Mouse (Mus musculus) heart, embryonic 10.5 days (tissue): Measurements from ENCODE around the gene Il17a. TPM values are rescaled to one million over a fixed set of nuclear protein-coding genes. Genes with fewer than 3 reads are reported as not detected.

ENCODE experiments used
- DNase-seq: peaks from one replicate; pipeline ENCODE4 v3.0.0-alpha.2; 2017; ENCODE audit warnings: low spot score
- H3K27ac ChIP-seq: fragments of 300-500 bp; sonication (generic); 2 replicates; pipeline ENCODE4 v1.5.1; 2016; ENCODE audit warnings: mild to moderate bottlenecking
- H3K27me3 ChIP-seq: fragments of 300-500 bp; sonication (generic); 2 replicates; pipeline ENCODE4 v1.6.1; 2016; ENCODE audit warnings: mild to moderate bottlenecking; ENCODE audit not compliant: poor library complexity, insufficient read depth, severe bottlenecking
- H3K36me3 ChIP-seq: fragments of 300-500 bp; sonication (generic); 2 replicates; pipeline ENCODE4 v1.6.1; 2016; ENCODE audit warnings: mild to moderate bottlenecking, moderate library complexity
- H3K4me1 ChIP-seq: fragments of 300-500 bp; sonication (generic); 2 replicates; pipeline ENCODE4 v1.6.1; 2016; ENCODE audit warnings: mild to moderate bottlenecking
- H3K4me3 ChIP-seq: fragments of 300-500 bp; sonication (generic); 2 replicates; pipeline ENCODE4 v1.5.1; 2016; ENCODE audit warnings: mild to moderate bottlenecking, moderate library complexity
- H3K9me3 ChIP-seq: fragments of 300-500 bp; sonication (generic); 2 replicates; pipeline ENCODE4 v1.6.1; 2016; ENCODE audit warnings: mild to moderate bottlenecking, moderate library complexity
- WGBS: fragments of 180-500 bp; shearing (Covaris S2); methylation state at CpG from one replicate; pipeline ENCODE4 v1.1.7; 2016; 5-methylcytosine and 5-hydroxymethylcytosine counted together
- polyA plus RNA-seq: library from polyadenylated mRNA; unstranded; fragments of >200 nt; fragmentation: Nextera tagmentation; extraction: Ambion mirVana; gene quantifications from 2 replicates; pipeline ENCODE4 v1.2.1, GENCODE M21; 2016

Gene Il17a
- not detected in 2 replicates for polyA plus RNA-seq

DNA sequence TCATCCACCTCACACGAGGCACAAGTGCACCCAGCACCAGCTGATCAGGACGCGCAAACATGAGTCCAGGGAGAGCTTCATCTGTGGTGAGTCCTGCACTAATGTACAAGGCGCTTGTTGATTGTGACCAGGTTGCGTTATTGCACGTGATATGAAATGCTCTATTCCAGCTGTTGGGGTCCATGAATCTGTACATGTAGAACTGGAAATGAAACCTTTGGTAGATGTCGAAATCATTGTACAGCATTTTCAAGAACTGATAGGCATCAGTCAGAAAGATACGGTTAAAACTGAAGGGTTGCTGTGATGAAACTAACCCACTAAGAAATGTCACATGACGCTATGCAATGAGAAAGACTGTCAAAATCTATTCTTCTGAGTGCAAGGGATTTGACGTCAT, at the start of gene Il17a:
TSS of gene Il17a (plus strand) at position 3 of the 400 bp plus-strand sequence.
- Histone ChIP-seq H3K27me3 (no peaks in the 10 kb centered on the region), H3K4me3 (no peak within 1 kb of the TSS), H3K4me1 (no peaks in the 10 kb centered on the region), H3K36me3 (no peaks in the 10 kb centered on the region), H3K9me3 (no peaks in the 10 kb centered on the region), H3K27ac (no peak within 1 kb of the TSS)
- no peak for DNase-seq
- WGBS = 89% methylated on average over 10 of the region's 10 CpGs

- DNase-seq = no peak
- no peaks in the 10 kb centered on the region for H3K36me3 ChIP-seq
- H3K27me3 ChIP-seq = no peaks in the 10 kb centered on the region
- no peaks in the 10 kb centered on the region for H3K4me1 ChIP-seq
- no peak overlapping the region for H3K27ac ChIP-seq
- H3K9me3 ChIP-seq = no peaks in the 10 kb centered on the region
- no peak overlapping the region for H3K4me3 ChIP-seq
Measured at GRCm38 (mm10) chr1:20682849-20683248, 47.9 kb upstream of the Il17a start.

GRCm38 (mm10) chr1:20683386-20683785, 47.3 kb upstream of the Il17a start:
- H3K4me1 ChIP-seq = no peaks in the 10 kb centered on the region
- no peak overlapping the region for H3K27ac ChIP-seq
- H3K9me3 ChIP-seq = no peaks in the 10 kb centered on the region
- H3K36me3 ChIP-seq = no peaks in the 10 kb centered on the region
- no peak for DNase-seq
- H3K4me3 ChIP-seq = no peak overlapping the region
- WGBS = 90% methylated on average over 5 of the region's 5 CpGs
- no peaks in the 10 kb centered on the region for H3K27me3 ChIP-seq

GRCm38 (mm10) chr1:20683853-20684252, 46.9 kb upstream of the Il17a start:
- no peak for DNase-seq
- H3K9me3 ChIP-seq = no peaks in the 10 kb centered on the region
- no peak overlapping the region for H3K27ac ChIP-seq
- no peak overlapping the region for H3K4me3 ChIP-seq
- H3K27me3 ChIP-seq = no peaks in the 10 kb centered on the region
- H3K36me3 ChIP-seq = no peaks in the 10 kb centered on the region
- WGBS = 80% methylated on average over 3 of the region's 3 CpGs
- no peaks in the 10 kb centered on the region for H3K4me1 ChIP-seq

DNA sequence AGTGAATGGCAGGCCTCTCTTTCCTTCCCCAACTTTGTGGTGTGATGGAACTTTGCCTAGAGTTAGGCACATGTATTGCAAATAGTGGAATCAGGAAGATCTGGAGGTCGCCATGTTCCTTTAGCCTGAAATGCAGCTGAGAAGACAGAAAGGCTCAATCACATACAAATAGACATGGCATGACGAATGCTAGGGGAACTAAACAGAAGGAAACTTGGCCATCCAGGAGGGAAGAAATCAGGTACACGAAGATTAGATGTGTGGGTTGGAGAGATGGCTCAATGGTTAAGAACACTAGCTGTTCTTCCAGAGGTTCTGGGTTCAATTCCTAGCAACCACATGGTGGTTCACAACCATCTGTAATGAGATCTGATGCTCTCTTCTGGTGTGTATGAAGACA, 46.3 kb upstream of the Il17a start:
- Histone ChIP-seq H3K4me1 (no peaks in the 10 kb centered on the region), H3K27ac (no peak overlapping the region), H3K4me3 (no peak overlapping the region), H3K27me3 (no peaks in the 10 kb centered on the region), H3K9me3 (no peaks in the 10 kb centered on the region), H3K36me3 (no peaks in the 10 kb centered on the region)
- WGBS = 86% methylated on average over 3 of the region's 3 CpGs
- no peak for DNase-seq

DNA sequence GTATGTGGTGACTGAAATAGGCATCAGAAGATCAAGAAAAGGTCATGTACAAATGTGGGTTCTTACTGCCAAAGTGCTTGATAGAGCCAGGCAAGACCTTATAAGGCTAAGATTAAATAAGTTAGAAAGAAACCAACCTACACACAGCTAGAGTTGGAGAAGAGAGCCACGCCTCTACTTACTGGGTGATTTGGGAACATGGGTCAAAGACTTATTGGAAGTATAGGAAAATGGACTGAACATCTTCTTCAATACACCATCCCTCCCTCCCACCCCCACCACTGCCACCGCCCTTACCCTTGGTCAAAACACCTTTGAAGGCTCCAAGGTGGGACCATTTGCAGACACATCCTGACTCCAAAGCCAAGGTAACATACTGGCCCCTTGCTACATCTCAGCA, 45.3 kb upstream of the Il17a start:
- H3K27ac ChIP-seq = no peak overlapping the region
- WGBS = 67% methylated on average over 2 of the region's 2 CpGs
- no peak for DNase-seq
- no peaks in the 10 kb centered on the region for H3K9me3 ChIP-seq
- H3K27me3 ChIP-seq = no peaks in the 10 kb centered on the region
- no peak overlapping the region for H3K4me3 ChIP-seq
- H3K36me3 ChIP-seq = no peaks in the 10 kb centered on the region
- H3K4me1 ChIP-seq = no peaks in the 10 kb centered on the region

DNA sequence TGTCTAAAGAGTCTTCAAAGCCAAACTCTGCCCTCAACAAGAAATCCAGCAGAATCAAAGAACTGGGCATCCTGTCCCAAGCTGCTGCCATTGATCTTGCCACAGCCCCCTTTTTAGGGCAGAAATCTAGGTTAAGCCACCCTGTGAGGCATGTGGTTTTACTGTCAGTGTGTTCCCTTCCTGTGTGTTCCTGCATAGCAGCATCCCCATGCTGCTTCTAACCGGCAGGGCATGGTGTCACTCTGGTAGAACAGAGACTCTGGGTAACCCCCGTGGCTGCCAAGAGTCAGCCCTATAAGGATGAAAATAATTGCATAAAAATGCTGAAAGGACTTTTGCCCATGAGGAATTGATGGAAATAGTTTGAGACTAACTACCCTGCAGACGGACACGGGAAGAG, 44.8 kb upstream of the Il17a start:
- no peaks in the 10 kb centered on the region for H3K9me3 ChIP-seq
- no peaks in the 10 kb centered on the region for H3K27me3 ChIP-seq
- no peaks in the 10 kb centered on the region for H3K4me1 ChIP-seq
- WGBS = 81% methylated on average over 4 of the region's 4 CpGs
- H3K4me3 ChIP-seq = no peak overlapping the region
- H3K27ac ChIP-seq = no peak overlapping the region
- DNase-seq = no peak
- no peaks in the 10 kb centered on the region for H3K36me3 ChIP-seq

DNA sequence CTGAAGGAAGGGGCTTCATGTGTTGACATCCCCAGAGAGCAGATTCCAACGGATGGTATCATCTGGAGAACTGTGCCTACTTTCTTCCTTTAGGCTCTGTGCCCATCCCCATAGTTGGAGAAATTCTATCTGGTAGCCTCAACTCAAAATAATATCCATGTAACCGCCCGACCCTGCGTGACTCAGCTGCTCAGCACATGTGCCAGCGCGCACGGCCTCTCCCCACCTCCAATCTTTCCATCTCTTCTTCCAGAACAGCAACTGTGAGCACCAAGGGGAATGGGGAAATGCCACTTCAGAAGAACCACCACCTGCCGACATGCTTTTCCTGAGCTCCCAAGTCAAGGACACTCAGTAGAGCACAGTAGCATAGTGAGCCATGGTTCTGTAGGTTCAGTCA, 39.4 kb upstream of the Il17a start:
- WGBS = 85% methylated on average over 8 of the region's 8 CpGs
- Histone ChIP-seq H3K27ac (no peak overlapping the region), H3K27me3 (no peaks in the 10 kb centered on the region)

GRCm38 (mm10) chr1:20693634-20694313, 36.9 kb upstream of the Il17a start:
- no peak overlapping the region for H3K27ac ChIP-seq
- no peaks in the 10 kb centered on the region for H3K27me3 ChIP-seq
- no peaks in the 10 kb centered on the region for H3K36me3 ChIP-seq
- H3K9me3 ChIP-seq = no peaks in the 10 kb centered on the region
- no peak overlapping the region for H3K4me3 ChIP-seq
- H3K4me1 ChIP-seq = no peaks in the 10 kb centered on the region
- WGBS = 83% methylated on average over 6 of the region's 6 CpGs
- no peak for DNase-seq

More for the DNA sequence above, 39.4 kb upstream of the Il17a start:
- Histone ChIP-seq H3K36me3 (no peaks in the 10 kb centered on the region), H3K4me3 (no peak overlapping the region), H3K9me3 (no peaks in the 10 kb centered on the region), H3K4me1 (no peaks in the 10 kb centered on the region)
- DNase-seq = no peak

DNA sequence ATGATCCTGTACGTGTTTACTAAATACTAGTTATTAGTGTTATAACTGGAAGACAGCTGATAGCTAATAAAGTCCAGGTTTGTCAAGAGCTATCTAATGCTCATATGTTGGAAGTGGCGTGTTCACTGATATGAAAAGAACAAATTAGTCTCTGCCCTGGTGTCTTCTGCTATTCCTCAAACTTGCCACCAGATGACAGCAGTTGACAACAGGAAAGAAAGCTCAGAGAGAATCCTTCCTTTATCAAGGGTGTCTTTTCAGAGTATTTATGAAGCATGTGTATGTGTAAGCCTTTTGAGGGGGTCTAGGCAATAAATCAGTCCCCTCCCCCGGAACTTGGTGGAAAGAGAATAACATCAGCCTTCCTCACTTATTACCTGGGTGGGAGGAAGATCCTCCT, 30.7 kb upstream of the Il17a start:
- H3K36me3 ChIP-seq = no peaks in the 10 kb centered on the region
- no peak overlapping the region for H3K4me3 ChIP-seq
- H3K27me3 ChIP-seq = no peaks in the 10 kb centered on the region
- DNase-seq = no peak
- no peaks in the 10 kb centered on the region for H3K4me1 ChIP-seq
- no peaks in the 10 kb centered on the region for H3K9me3 ChIP-seq
- 54% methylated on average over 3 of the region's 3 CpGs for WGBS
- H3K27ac ChIP-seq = no peak overlapping the region

- Histone ChIP-seq H3K4me1 (no peaks in the 10 kb centered on the region), H3K36me3 (no peaks in the 10 kb centered on the region), H3K27me3 (no peaks in the 10 kb centered on the region), H3K4me3 (no peak overlapping the region), H3K27ac (no peak overlapping the region), H3K9me3 (no peaks in the 10 kb centered on the region)
- DNase-seq = no peak
- WGBS = 80% methylated on average over 4 of the region's 4 CpGs
Measured at GRCm38 (mm10) chr1:20736572-20736971, 5.9 kb downstream of the Il17a start.

- no peaks in the 10 kb centered on the region for H3K4me1 ChIP-seq
- H3K9me3 ChIP-seq = no peaks in the 10 kb centered on the region
- H3K36me3 ChIP-seq = no peaks in the 10 kb centered on the region
- 79% methylated on average over 2 of the region's 2 CpGs for WGBS
- DNase-seq = no peak
- no peak overlapping the region for H3K27ac ChIP-seq
- H3K27me3 ChIP-seq = no peaks in the 10 kb centered on the region
- H3K4me3 ChIP-seq = no peak overlapping the region
Measured at GRCm38 (mm10) chr1:20738483-20738882, 7.8 kb downstream of the Il17a start.

DNA sequence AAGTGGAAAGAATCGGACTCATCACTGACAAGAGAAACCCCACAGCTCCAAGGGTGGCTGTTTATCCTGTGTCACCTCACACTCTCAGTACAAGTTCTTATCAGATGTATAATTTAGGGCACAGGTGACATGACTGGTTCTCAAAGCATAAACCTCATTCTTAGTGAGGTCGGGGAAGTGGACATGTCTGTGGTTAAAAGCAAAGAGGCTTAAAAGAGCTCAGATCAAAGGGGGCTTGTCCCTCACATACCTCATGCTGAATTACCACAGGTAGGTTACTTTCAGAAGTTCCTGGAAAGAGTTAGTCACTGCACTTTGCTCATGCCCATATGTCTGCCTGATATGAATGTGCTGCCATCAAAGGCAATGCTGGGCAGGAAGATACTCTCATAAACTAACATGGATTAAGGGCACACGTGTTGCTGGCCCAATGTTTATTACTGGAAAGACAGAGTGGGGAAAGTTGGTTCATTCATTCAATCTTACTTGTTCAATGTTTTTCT, 9.8 kb downstream of the Il17a start:
- Histone ChIP-seq H3K27me3 (0 out of 2 replicates have a peak, but pooled peaks cover 2% of the 10 kb centered on the region), H3K4me3 (no peak overlapping the region), H3K4me1 (no peaks in the 10 kb centered on the region), H3K27ac (no peak overlapping the region), H3K36me3 (no peaks in the 10 kb centered on the region), H3K9me3 (no peaks in the 10 kb centered on the region)
- DNase-seq = no peak
- 73% methylated on average over 3 of the region's 3 CpGs for WGBS

- 81% methylated on average over 10 of the region's 10 CpGs for WGBS
- no peak for DNase-seq
Measured at GRCm38 (mm10) chr1:20754439-20754838, 23.7 kb downstream of the Il17a start.

More at GRCm38 (mm10) chr1:20754439-20754838, 23.7 kb downstream of the Il17a start:
- Histone ChIP-seq H3K27me3 (no peaks in the 10 kb centered on the region), H3K4me1 (no peaks in the 10 kb centered on the region), H3K36me3 (no peaks in the 10 kb centered on the region), H3K9me3 (no peaks in the 10 kb centered on the region), H3K4me3 (no peak overlapping the region), H3K27ac (no peak overlapping the region)
